Mouse (Mus musculus) kidney, postnatal 36 days (tissue): Measurements from ENCODE around the gene Dnase2b.

Experiments used
- DNase-seq, 2 experiments: peaks; one replicate each; pipeline ENCODE4 v3.0.0; 2021 to 2022; ENCODE audit warnings: mixed read lengths in 2 of 2

The Dnase2b gene

DNA sequence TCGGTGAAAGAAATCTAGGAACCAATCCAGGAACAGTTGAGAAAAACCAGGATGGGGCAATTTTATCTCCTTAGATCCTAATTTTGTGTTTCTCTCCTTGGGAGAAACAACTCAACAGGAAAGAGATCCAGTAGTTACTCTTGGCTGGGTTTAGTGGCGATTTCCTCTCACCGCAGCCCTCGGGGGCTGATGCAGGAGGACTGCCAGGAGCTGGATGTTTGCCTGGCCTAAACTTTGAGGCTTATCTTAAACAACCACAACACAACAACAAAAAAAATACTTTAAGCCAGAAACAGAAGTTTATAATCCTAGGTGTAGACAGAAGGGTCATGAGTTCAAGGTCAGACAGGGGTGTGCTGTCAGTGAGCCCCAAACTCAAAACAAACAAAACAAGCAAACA, 3.6 kb downstream of the Dnase2b start:
- no peak for DNase-seq

GRCm38 (mm10) chr3:146611261-146611660, 4.1 kb downstream of the Dnase2b start:
- DNase-seq = no peak

- DNase-seq = no peak
Observed at GRCm38 (mm10) chr3:146610322-146610721, 5.1 kb downstream of the Dnase2b start.

GRCm38 (mm10) chr3:146607368-146607767, 8.0 kb downstream of the Dnase2b start:
- DNase-seq = no peak

DNA sequence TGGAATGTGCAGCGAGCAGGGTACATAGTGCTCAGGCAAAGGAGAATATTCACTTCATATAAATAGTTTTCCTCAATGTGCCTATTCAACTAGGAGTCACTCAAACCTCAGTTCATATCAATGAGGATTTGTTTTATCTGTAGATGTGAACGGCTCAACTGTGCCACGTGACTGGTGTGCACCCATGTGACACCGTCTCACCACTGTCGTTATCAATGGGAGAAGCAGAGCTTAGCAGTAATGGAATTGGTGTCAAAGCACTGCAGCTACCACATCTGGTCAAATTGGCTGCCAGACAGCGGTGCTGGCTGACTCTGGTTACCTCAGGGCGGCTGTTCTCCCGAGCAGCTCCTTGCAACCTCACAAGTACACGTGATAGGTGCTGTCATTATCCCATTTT, 10.7 kb downstream of the Dnase2b start:
- DNase-seq = no peak

- DNase-seq = no peak
Observed at GRCm38 (mm10) chr3:146602531-146602930, 12.9 kb downstream of the Dnase2b start.

DNA sequence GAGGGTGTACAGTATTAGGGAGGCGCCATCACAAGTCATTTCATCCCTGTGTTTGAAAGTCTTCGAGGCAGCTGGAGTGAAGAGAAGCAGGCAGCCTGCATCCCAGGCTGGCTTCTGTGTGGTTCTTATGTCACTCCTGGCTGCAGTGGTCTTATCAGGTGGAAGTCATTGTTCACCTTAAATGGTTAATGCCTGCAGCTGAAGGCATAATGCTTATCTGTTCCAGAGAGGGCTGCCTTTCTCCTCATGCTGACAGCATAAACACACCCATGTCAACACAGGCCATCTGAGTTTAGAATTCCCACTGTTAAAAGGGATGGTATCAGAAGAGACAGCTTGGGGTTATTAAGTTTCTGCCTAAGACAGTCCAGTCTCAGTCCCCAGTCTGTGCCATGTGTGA, 14.2 kb downstream of the Dnase2b start:
- DNase-seq = no peak

- DNase-seq = no peak
Observed at GRCm38 (mm10) chr3:146599198-146599900, 16.0 kb downstream of the Dnase2b start.

DNA sequence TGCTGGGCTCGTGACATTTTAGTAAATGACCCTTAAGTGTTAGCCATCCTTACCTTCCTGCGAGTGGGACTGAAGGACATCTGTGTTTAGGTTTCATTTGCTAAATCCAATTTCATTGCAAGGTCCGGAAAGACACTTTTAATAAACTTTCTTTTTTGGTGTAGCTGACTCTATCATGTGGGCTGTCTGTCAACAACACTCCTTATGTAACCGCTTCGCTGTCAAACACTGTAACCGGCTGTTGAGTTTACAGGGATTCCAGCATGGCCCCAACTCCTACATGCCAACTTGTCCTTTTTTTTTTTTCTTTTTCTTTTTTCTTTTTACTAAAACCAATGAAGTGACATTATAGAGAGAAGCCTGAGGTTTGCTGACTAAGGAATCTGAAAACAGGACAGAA, 17.0 kb downstream of the Dnase2b start:
- DNase-seq = no peak

DNA sequence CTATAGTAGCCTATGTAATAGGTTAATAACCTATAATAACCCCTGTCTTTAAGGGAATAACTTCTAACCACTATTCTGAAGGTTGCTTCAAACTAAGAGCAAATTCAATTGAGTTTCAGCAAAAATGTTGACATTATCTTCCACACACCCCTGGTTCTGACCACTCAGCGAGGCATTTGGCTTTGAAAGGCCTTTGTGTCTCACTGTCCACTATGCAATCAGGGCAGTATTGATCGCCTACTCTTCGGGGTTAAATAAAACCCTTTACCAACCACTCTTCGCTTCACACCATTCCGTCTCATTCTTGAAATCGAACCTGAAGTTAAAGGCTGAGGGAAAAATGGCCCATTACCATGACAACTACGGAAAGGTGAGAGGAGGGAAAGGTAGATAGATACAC, 18.5 kb downstream of the Dnase2b start:
- DNase-seq = no peak

GRCm38 (mm10) chr3:146596387-146596786, 19.0 kb downstream of the Dnase2b start:
- no peak for DNase-seq

DNA sequence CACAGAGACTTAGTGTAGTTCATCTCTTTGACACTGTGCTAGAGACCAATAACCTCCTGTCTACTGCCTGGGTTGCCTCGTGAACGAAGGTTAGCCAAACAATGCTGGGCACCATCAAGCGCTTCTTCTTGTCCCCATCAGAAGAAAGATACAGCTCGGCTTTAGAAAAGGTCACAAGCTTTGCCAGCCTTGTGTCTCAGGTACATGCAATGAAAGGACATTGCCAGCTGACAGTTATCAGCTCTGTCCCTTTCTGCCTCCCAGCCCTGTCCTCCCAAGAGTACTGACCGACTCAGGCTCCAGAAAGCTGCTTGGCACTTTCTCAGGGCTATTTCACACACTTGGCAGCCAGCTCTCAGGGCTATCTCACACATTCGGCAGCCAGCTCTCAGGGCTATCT, 20.0 kb downstream of the Dnase2b start:
- DNase-seq = no peak

- no peak for DNase-seq
Observed at GRCm38 (mm10) chr3:146591601-146592000, 23.8 kb downstream of the Dnase2b start.

DNA sequence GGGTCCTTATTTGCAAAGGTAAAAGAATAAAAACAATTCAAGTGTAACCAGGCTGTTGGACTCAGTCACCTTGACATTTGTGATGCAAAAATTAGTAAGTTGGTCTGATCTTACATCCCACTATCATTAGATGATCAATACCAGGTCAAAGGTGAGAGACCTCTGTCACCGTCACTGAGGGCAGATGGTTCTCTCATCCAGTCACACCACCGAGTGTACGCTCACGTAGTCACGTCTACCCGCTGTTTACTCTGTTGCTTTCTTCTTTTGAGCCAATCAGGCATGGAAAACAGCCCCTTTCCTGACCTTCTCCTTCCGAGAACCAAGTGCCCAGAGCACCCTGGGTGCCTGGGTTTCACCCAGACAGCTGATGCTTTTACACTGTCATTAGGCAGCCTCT, 24.2 kb downstream of the Dnase2b start:
- no peak for DNase-seq

- DNase-seq = no peak
Observed at GRCm38 (mm10) chr3:146589523-146589922, 25.9 kb downstream of the Dnase2b start.

DNA sequence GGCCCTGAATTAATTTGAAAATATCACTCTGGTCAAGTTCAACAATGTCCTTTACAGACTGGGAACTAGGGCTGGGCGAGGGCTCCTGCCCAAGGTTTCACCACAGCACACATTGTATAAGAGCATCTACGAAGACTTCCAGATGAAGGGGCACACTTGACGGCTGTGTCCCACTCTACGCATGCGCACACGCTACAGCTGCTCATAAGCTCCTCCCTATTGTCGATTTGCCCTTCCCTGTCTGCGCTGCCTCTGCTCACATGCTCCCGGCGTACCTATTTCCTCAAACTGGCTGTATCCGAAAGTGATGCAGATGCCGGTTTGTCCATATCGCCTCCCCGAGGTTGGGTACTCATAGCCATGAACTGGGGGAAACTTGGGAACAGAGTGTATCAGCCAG, 28.8 kb downstream of the Dnase2b start:
- DNase-seq = no peak

GRCm38 (mm10) chr3:146583908-146584307, 31.5 kb downstream of the Dnase2b start:
- no peak for DNase-seq

DNA sequence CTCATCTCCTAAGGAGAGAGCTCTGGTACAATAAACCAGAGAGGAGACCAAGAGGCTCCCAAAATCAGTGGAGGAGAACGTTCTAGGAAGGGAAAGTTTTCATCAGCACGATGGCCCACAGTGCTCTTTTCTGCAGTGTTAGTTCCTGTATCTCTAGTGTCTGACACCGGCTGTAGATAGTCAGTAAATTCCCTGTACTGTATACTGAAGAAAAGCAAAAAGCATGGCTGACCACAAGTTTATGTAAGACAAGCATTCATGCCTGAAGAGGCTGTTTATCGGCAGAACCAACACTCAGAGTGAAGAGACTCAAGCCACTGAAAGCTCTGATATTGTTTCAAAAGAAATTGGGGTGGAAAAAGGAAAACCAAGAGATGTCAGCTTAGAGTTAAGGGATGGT, 31.9 kb downstream of the Dnase2b start:
- no peak for DNase-seq

DNA sequence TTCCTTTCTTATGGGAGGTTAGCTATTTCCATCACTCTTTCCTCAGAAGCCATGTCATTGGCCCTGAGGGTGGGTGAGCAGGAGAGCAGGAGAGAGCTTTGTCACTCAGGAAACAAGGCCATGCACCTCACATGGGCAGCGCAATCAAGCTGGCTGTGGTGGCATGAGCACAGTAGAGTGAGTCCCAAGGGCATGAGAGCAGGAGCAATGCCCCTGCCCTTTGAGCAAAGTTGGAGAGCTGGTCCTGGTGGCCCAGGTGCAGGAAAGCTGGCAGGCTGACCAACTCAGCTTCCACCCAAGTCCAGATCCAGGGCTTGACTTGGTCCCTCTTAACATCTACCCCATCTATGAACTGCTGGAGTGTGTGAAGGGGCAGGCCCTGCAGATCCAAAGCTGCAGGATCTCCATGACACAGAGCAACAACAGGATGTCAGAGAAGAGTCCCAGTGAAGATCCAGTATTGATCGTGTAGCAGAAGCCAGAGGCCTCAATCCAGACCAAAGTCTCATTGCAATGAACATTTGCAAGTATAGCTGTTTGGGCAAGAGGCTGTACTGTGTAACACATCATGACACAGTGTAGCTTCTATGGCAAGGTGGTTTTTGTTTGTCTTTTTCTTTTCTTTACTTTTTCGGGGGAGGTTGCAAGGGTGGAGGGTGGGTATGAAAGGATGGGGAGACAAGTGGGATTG, 35.2 kb downstream of the Dnase2b start:
- DNase-seq = no peak

DNA sequence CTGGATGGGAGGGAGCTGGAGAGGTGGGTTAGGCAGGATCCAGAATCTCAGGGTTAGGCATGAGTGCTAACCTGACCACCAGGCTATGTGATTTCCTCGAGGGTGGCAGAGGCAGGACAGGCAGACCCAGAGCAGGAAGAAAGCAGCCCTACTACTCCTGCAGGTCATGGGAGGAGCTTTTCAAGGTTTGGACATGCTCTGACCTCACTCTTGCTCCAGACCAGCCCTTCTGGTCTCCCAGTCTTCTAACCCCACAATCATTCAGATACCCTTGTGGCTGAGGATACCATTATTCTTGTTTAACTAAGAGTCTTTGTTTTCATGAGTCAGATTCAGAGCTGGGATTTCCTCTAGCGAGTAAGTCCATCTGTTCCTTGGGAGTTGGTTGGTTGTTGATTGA, 37.8 kb downstream of the Dnase2b start:
- no peak for DNase-seq

GRCm38 (mm10) chr3:146571341-146571740, 44.1 kb downstream of the Dnase2b start:
- DNase-seq = no peak

- DNase-seq = no peak
Observed at GRCm38 (mm10) chr3:146570939-146571338, 44.5 kb downstream of the Dnase2b start.

- no peak for DNase-seq
Observed at GRCm38 (mm10) chr3:146570148-146570782, 45.1 kb downstream of the Dnase2b start, which contains the start of gene Uox. Gene Uox (plus strand): TSS chr3:146570426.

- DNase-seq = no peak
Observed at GRCm38 (mm10) chr3:146569594-146569993, 45.8 kb downstream of the Dnase2b start.
